Mouse (Mus musculus) stomach, postnatal 0 days (tissue): ENCODE results near the gene Cux2. TPM values are rescaled to one million over a fixed set of nuclear protein-coding genes. Genes with fewer than 3 reads are reported as not detected.

ENCODE experiments used
- ATAC-seq: fragments of 200-750 bp; cut with Nextera tagmentation; 2 replicates; pipeline ENCODE4 v1.8.0; 2017; ENCODE audit not compliant: low FRiP score, low TSS enrichment
- DNase-seq: peaks from one replicate; pipeline ENCODE4 v3.0.0-alpha.2; 2016; ENCODE audit warnings: low spot score
- H3K27ac ChIP-seq: fragments of 300-500 bp; sonication (generic); replicated peaks from 2 replicates; pipeline ENCODE4 v1.5.1; 2014; ENCODE audit warnings: mild to moderate bottlenecking, control low read depth
- H3K27me3 ChIP-seq: fragments of 300-500 bp; sonication (generic); 2 replicates; pipeline ENCODE4 v1.6.1; 2014; ENCODE audit warnings: low read length; ENCODE audit not compliant: control insufficient read depth, insufficient read depth
- H3K36me3 ChIP-seq: fragments of 300-500 bp; sonication (generic); 2 replicates; pipeline ENCODE4 v1.6.1; 2014; ENCODE audit warnings: low read length, mixed read lengths; ENCODE audit not compliant: control insufficient read depth, insufficient read depth
- H3K4me1 ChIP-seq: fragments of 300-500 bp; sonication (generic); replicated peaks from 2 replicates; pipeline ENCODE4 v1.6.1; 2014; ENCODE audit warnings: antibody characterized with exemption; ENCODE audit not compliant: control insufficient read depth, insufficient read depth
- H3K4me2 ChIP-seq: fragments of 300-500 bp; sonication (generic); replicated peaks from 2 replicates; pipeline ENCODE4 v1.6.1; 2014; ENCODE audit warnings: low read depth, mild to moderate bottlenecking, control low read depth, moderate library complexity
- H3K4me3 ChIP-seq: fragments of 300-500 bp; sonication (generic); 2 replicates; pipeline ENCODE4 v1.5.1; 2014; ENCODE audit warnings: low read depth, low read length, control low read depth
- H3K9ac ChIP-seq: fragments of 300-500 bp; sonication (generic); 2 replicates; pipeline ENCODE4 v1.6.1; 2014; ENCODE audit warnings: mild to moderate bottlenecking, low read length, control low read depth, mixed read lengths
- H3K9me3 ChIP-seq: fragments of 300-500 bp; sonication (generic); 2 replicates; pipeline ENCODE4 v1.6.1; 2016; ENCODE audit warnings: low read length; ENCODE audit not compliant: control insufficient read depth
- CTCF ChIP-seq: IDR thresholded peaks from 2 replicates; pipeline ENCODE4 v1.5.1; 2016; ENCODE audit warnings: antibody characterized with exemption, low read depth, mild to moderate bottlenecking, moderate library complexity
- EP300 ChIP-seq: optimal IDR thresholded peaks from 2 replicates; pipeline ENCODE3; 2016; ENCODE audit warnings: antibody characterized with exemption
- WGBS: fragments of 180-500 bp; shearing (Covaris S2); extraction: QIAGEN DNeasy Blood & Tissue Kit; methylation state at CpG from one replicate; pipeline ENCODE4 v1.1.7; 2014; 5-methylcytosine and 5-hydroxymethylcytosine counted together
- polyA plus RNA-seq: library from polyadenylated mRNA; unstranded; fragments of >200 nt; fragmentation: Nextera tagmentation; extraction: Ambion mirVana; gene quantifications from 2 replicates; pipeline ENCODE4 v1.2.1, GENCODE M21; 2015

Cux2 gene
- polyA plus RNA-seq, 1 experiment from 2014 or later, result 1.2 TPM

DNA sequence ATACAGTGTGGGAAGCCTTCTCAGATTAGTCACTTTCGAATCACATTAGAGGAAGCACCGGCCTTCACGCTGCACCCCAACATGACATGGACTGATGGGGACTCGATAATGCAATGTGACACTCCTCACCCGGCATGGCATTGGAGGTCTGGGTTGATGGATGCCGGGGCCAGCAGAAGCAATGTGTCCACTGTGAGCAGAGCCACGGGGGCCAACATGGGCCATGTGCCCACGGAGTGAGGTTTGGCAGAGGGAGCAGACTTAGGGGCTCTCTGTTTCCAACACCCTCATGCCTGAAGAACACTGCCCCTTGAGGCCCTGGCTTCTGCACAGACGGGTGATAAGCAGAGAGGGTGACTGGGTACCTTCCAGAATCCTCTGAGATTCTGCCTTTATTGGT is 91.4 kb downstream of the Cux2 start:
- H3K4me3 ChIP-seq, result no peak overlapping the region
- no peak for ATAC-seq
- DNase-seq, result no peak
- no peaks in the 10 kb centered on the region for H3K9me3 ChIP-seq
- TF ChIP-seq CTCF, result no peak
- no peak for TF ChIP-seq EP300
- no peaks in the 10 kb centered on the region for H3K4me1 ChIP-seq
- no peak overlapping the region for H3K4me2 ChIP-seq
- H3K36me3 ChIP-seq, result no peaks in the 10 kb centered on the region
- WGBS, result 69% methylated on average over 9 of the region's 9 CpGs
- no peak overlapping the region for H3K9ac ChIP-seq
- H3K27ac ChIP-seq, result no peak overlapping the region
- no peaks in the 10 kb centered on the region for H3K27me3 ChIP-seq

DNA sequence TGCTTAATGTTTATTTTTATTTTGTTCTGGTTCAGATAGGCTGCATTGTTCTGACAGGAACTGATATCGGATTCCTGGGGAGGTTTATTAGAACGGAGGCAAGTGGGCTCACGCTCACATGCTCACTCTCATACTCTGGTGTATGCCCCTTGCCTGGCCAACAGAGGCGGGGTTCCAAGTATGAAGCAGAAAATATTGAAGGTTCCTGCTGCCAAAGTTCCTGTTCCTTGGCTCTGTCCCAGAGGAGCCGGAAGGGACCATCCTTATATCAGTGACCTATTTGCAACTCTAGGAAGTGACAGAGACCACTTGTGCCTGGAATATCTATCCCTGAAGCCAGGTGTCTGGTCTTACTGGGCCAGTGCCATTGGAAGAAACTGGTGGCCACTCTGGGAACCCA is 94.1 kb downstream of the Cux2 start:
- WGBS, result 63% methylated on average over 5 of the region's 5 CpGs
- Histone ChIP-seq H3K4me3 (no peak overlapping the region), H3K9me3 (no peaks in the 10 kb centered on the region), H3K4me1 (no peaks in the 10 kb centered on the region), H3K9ac (no peak overlapping the region), H3K27me3 (no peaks in the 10 kb centered on the region), H3K36me3 (no peaks in the 10 kb centered on the region), H3K4me2 (no peak overlapping the region), H3K27ac (no peak overlapping the region)
- DNase-seq (no peak), ATAC-seq (no peak)
- no peak for TF ChIP-seq EP300
- TF ChIP-seq CTCF, result no peak

DNA sequence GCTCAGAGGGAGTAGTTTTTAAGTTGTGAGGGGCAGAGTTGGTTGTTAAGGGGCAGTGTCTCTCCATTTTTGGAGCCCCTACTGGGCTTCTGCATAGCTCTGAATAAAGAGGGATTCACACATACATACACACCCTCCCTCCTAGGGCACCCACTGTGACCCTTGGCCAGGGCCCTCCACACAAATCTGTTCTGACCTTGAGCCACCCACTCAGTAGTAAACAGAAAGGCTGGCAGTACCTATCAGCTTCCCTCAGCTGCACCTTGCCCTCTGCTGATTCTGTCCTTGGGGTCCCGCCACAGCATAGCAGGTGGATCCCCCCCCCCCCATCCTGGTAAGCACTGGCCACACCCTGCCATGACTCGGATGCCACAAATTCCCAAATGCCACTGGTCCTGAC is 99.7 kb downstream of the Cux2 start:
- Histone ChIP-seq H3K9me3 (no peaks in the 10 kb centered on the region), H3K36me3 (no peaks in the 10 kb centered on the region), H3K4me2 (no peak overlapping the region), H3K4me1 (0 out of 2 replicates have a peak, but pooled peaks cover 3% of the 10 kb centered on the region), H3K4me3 (no peak overlapping the region), H3K27ac (no peak overlapping the region), H3K9ac (no peak overlapping the region), H3K27me3 (no peaks in the 10 kb centered on the region)
- TF ChIP-seq EP300 (no peak), CTCF (no peak)
- 67% methylated on average over 2 of the region's 2 CpGs for WGBS
- ATAC-seq (0 out of 2 replicates have a peak, but pooled peaks have one; percentile 11), DNase-seq (no peak)

DNA sequence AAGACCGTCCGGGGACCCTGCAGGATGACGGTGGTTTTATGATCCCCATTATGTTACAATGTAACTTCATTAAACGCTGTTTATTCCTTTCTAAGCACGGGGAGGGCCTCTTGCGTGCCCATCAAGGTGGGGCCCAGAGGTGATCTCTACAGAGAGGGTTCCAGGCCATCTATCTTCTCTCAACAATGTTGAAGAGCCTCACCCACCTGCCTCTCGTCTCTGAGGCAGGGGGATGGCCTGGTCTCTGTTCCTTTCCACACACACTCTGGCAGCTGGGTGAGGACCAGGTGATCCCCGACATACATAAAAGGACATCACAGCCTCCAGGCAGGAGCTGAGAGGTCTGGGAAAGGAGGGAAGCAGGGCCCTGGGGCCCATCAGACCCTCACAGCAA is 100.9 kb downstream of the Cux2 start:
- Histone ChIP-seq H3K4me2 (peak overlapping the region; percentile 53; the same call in 1 of the 2 replicates), H3K27ac (no peak overlapping the region), H3K4me1 (0 out of 2 replicates have a peak, but pooled peaks cover 3% of the 10 kb centered on the region), H3K36me3 (no peaks in the 10 kb centered on the region), H3K4me3 (no peak overlapping the region), H3K9me3 (no peaks in the 10 kb centered on the region), H3K9ac (no peak overlapping the region), H3K27me3 (no peaks in the 10 kb centered on the region)
- DNase-seq (no peak), ATAC-seq (no peak)
- 25% methylated on average over 8 of the region's 8 CpGs for WGBS
- TF ChIP-seq EP300, result no peak

DNA sequence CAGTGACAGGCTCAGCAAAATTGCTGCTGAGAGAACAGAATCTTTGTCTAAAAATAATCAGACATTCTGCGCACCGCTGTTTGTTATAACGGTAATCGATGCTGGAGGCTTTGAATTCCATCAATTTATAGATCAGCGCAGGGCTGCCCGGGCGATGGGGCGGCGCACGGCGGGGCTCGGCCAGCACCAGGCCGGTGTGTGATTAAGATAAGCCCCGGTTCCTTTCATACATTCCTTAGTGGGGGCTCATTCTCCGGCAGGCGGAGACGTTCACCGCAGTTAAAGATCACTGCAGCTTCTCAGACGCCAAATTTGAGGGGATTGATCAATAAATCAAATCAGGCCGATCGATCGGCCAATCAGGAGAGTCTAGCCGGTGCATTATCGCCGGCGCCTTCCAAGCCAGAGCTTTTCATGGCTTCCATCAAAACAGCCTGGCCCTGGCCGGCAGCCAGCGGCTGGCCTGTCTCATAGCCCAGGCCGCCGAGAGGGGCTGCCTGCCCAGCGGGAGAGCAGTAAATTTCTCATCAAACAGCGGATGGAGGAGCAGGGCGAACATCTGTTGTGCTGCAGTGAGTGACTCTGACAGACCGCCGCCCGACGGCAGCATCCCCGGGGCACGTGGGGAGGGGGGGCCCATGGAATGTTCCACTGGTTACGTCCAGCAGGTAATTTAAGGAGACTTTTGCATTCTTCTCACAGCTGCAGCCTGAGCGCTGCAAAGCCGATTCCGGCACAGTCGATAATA is 101.4 kb downstream of the Cux2 start:
- no peak for TF ChIP-seq EP300
- TF ChIP-seq CTCF, result no peak; the same call in 1 of the 2 replicates
- H3K4me1 ChIP-seq, result 0 out of 2 replicates have a peak, but pooled peaks cover 3% of the 10 kb centered on the region
- no peaks in the 10 kb centered on the region for H3K27me3 ChIP-seq
- H3K4me3 ChIP-seq, result peak overlapping the region; percentile 26
- no peaks in the 10 kb centered on the region for H3K36me3 ChIP-seq
- 4% methylated on average over 44 of the region's 44 CpGs for WGBS
- no peaks in the 10 kb centered on the region for H3K9me3 ChIP-seq
- H3K9ac ChIP-seq, result peak overlapping the region; percentile 27; the same call in 1 of the 2 replicates
- H3K27ac ChIP-seq, result no peak overlapping the region
- H3K4me2 ChIP-seq, result peak overlapping the region; percentile 53
- ATAC-seq (no peak; the same call in 1 of the 2 replicates), DNase-seq (peak; percentile 46)

DNA sequence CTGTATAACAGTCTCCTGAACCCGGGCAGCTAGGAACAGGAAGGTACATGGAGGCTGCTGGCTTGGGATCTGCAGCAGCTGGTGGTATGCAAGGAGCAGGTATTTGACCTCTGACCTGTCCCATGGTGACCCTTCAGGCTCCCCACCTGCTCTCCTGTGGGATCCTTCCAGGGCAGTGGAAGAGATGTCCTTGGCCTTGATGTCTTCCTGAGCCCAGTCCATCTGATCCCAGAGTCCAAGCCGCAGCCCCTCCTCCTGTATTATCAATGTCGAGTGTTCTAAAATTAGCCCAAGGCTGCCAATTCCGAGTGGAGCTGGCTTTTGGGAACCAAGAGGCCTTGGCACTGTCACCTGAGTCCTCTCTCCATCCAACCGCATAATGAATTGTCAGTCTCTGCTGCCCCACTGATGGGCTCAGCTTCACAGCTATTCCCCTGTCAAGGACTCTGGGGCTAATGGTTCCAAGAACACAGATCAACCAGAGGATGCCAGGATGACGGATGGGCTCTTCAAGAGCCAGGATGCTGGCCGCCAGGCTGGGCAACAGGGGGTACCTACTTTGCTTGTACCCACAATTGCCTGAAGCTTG is 103.2 kb downstream of the Cux2 start:
- Histone ChIP-seq H3K9me3 (no peaks in the 10 kb centered on the region), H3K36me3 (no peaks in the 10 kb centered on the region), H3K27ac (no peak overlapping the region), H3K4me1 (0 out of 2 replicates have a peak, but pooled peaks cover 3% of the 10 kb centered on the region), H3K4me2 (no peak overlapping the region), H3K4me3 (no peak overlapping the region), H3K27me3 (no peaks in the 10 kb centered on the region), H3K9ac (no peak overlapping the region)
- DNase-seq (no peak), ATAC-seq (no peak)
- 78% methylated on average over 7 of the region's 7 CpGs for WGBS
- TF ChIP-seq CTCF (no peak), EP300 (no peak)
